ENCODE assay signal across 7 mouse cellular contexts in the genomic region with DNA sequence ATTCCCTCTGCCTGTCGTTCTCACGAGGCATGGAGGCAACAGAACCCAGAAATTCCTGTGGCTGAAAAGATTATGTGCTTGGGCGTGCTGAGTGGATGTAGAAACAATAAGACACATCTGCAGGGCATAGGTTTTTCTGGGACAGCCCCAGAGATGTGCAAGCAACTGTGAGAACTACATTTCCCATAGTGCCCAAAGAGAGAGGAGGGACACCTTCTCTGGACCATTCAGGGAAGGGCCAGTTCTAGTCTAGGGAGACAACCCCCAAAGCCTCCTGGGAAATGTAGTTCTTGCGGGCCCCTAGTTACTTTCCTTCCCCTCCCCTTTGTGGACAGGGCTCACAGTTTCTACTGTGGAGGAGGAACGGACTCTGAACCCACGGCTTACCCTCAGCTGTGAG. TPM values are rescaled to one million over a fixed set of nuclear protein-coding genes. Genes with fewer than 3 reads are reported as not detected.
DNase-seq lines count a peak whose midpoint lies in the region; ATAC-seq lines count a peak whose summit lies in the region.

No protein-coding gene starts in this region.

- H3K4me2 ChIP-seq in embryonic facial prominence, embryonic 12.5 days (replicated peaks), result no peak overlapping the region
- no peak overlapping the region; the same call in 1 of the 2 replicates for H3K4me2 ChIP-seq in heart, embryonic 16.5 days (ENCODE audit: low read depth, low read length)

- no peak overlapping the region for H3K9ac ChIP-seq in embryonic facial prominence, embryonic 12.5 days
- H3K9ac ChIP-seq in heart, embryonic 16.5 days (ENCODE audit: low read length), result no peak overlapping the region

- H3K36me3 ChIP-seq in embryonic facial prominence, embryonic 12.5 days, result peaks cover 8% of the 10 kb centered on the region; the same call in 1 of the 2 replicates
- H3K36me3 ChIP-seq in heart, embryonic 16.5 days (ENCODE audit: control insufficient read depth, insufficient read depth), result no peaks in the 10 kb centered on the region

- no peaks in the 10 kb centered on the region for H3K9me3 ChIP-seq in embryonic facial prominence, embryonic 12.5 days
- H3K9me3 ChIP-seq in heart, embryonic 16.5 days (replicated peaks; ENCODE audit: control insufficient read depth, low read length), result no peaks in the 10 kb centered on the region

- peaks cover 16% of the 10 kb centered on the region for H3K4me1 ChIP-seq in embryonic facial prominence, embryonic 12.5 days
- peaks cover 12% of the 10 kb centered on the region for H3K4me1 ChIP-seq in heart, embryonic 16.5 days (ENCODE audit: control insufficient read depth, insufficient read depth, low read length)

- 41% methylated on average over 6 of the region's 6 CpGs for WGBS in embryonic facial prominence, embryonic 12.5 days
- 41% methylated on average over 6 of the region's 6 CpGs for WGBS in heart, embryonic 16.5 days

- DNase-seq in B cell, adult 2 months, result peak; percentile 83 to 88
- DNase-seq in ES-CJ7 (ENCODE audit: low read depth, low spot score), result peak; percentile 72
- peak; percentile 71 to 86 for DNase-seq in kidney, postnatal 25 days
- DNase-seq in mesoderm, embryonic 11.5 days (ENCODE audit: low read depth, low spot score), result peak; percentile 35
- peak; percentile 65 for DNase-seq in testis, postnatal 10 days (ENCODE audit: low spot score)

- ATAC-seq in embryonic facial prominence, embryonic 12.5 days (ENCODE audit: insufficient number of reproducible peaks, insufficient read depth, low FRiP score, low TSS enrichment), result peak; percentile 43; the same call in 1 of the 2 replicates
- peak; percentile 75 for ATAC-seq in heart, embryonic 16.5 days (replicated peaks; ENCODE audit: extremely low read depth, insufficient read depth, low FRiP score)

- peaks cover 40% of the 10 kb centered on the region for H3K27me3 ChIP-seq in embryonic facial prominence, embryonic 12.5 days
- peaks cover 26% of the 10 kb centered on the region for H3K27me3 ChIP-seq in heart, embryonic 16.5 days (ENCODE audit: control insufficient read depth, insufficient read depth, low read length)

- H3K27ac ChIP-seq in embryonic facial prominence, embryonic 12.5 days, result no peak overlapping the region
- H3K27ac ChIP-seq in heart, embryonic 16.5 days (ENCODE audit: low read length), result no peak overlapping the region

- H3K4me3 ChIP-seq in embryonic facial prominence, embryonic 12.5 days, result no peak overlapping the region
- H3K4me3 ChIP-seq in heart, embryonic 16.5 days (ENCODE audit: low read length), result peak overlapping the region; percentile 25; the same call in 1 of the 2 replicates

RNA-seq across cellular contexts. Expression of gene Phldb3, which starts 2.5 kb away (rescaled TPM):
- polyA plus RNA-seq in embryonic facial prominence, embryonic 12.5 days (2016; fragmentation: Nextera tagmentation; extraction: Ambion mirVana), result 0.20 and 0.47 TPM in 2 replicates
- polyA plus RNA-seq in heart, embryonic 16.5 days (2015; fragmentation: Nextera tagmentation; extraction: Ambion mirVana), result 0.09 and 0.17 TPM in 2 replicates

RNA-seq across cellular contexts. Expression of gene Zfp575, which starts 20.6 kb away (rescaled TPM):
- polyA plus RNA-seq in embryonic facial prominence, embryonic 12.5 days (2016; fragmentation: Nextera tagmentation; extraction: Ambion mirVana), result 5.1 and 5.9 TPM in 2 replicates
- 0.87 and 0.96 TPM in 2 replicates for polyA plus RNA-seq in heart, embryonic 16.5 days (2015; fragmentation: Nextera tagmentation; extraction: Ambion mirVana)

RNA-seq across cellular contexts. Expression of gene Ethe1, which starts 20.7 kb away (rescaled TPM):
- polyA plus RNA-seq in embryonic facial prominence, embryonic 12.5 days (2016; fragmentation: Nextera tagmentation; extraction: Ambion mirVana), result 23.7 and 23.8 TPM in 2 replicates
- polyA plus RNA-seq in heart, embryonic 16.5 days (2015; fragmentation: Nextera tagmentation; extraction: Ambion mirVana), result 23.5 and 26.1 TPM in 2 replicates

RNA-seq across cellular contexts. Expression of gene Lypd3, which starts 28.3 kb away (rescaled TPM):
- polyA plus RNA-seq in embryonic facial prominence, embryonic 12.5 days (2016; fragmentation: Nextera tagmentation; extraction: Ambion mirVana), result 2.8 and 3.5 TPM in 2 replicates
- polyA plus RNA-seq in heart, embryonic 16.5 days (2015; fragmentation: Nextera tagmentation; extraction: Ambion mirVana), result 0.08 TPM in 1 of 2 replicates, not detected in the other

Comparison
In these comparisons a context has a peak if more than half of its experiments do, and no peak if none do; other contexts are left out.
1. DNase-seq: peak in every context shown above with its lines; median percentile 86 in B cell, adult 2 months; 78 in kidney, postnatal 25 days; 72 in ES-CJ7; 65 in testis, postnatal 10 days; 35 in mesoderm, embryonic 11.5 days.